Comparison of ENCODE assay signal across 24 mouse cellular contexts in genomic region chr16:76122172-76123020, GRCm38 (mm10).
A peak's percentile ranks its signal among the peaks of the same experiment; 100 is the strongest.
DNase-seq lines count a peak whose midpoint lies in the region; ATAC-seq and TF ChIP-seq lines count a peak whose summit lies in the region.
"Had no signal": no experiment of that assay in that cellular context is flagged by ENCODE, and none has a peak within 500 bp of the region (broad histone marks: within the 10 kb centered on the region; RNA-seq: fewer than 3 reads in every experiment).

No protein-coding gene starts in this region.

- no peaks in the 10 kb centered on the region for H3K36me3 ChIP-seq in liver, embryonic 12.5 days
- H3K36me3 ChIP-seq in liver, postnatal 0 days (replicated peaks; ENCODE audit: insufficient read depth, low read length), result no peaks in the 10 kb centered on the region
- peaks cover 0 to 9% of the 10 kb centered on the region in 2 experiments; a peak in 2 of 4 replicates for H3K36me3 ChIP-seq in MEL (ENCODE audit: control insufficient read depth in 1 of 2, insufficient read depth in 2 of 2, low read length in 2 of 2)
- no peaks in the 10 kb centered on the region for H3K36me3 ChIP-seq in liver, embryonic 13.5 days
- no peaks in the 10 kb centered on the region for H3K36me3 ChIP-seq in midbrain, embryonic 16.5 days (ENCODE audit: control insufficient read depth, insufficient read depth, low read length)
- H3K36me3 ChIP-seq: embryonic facial prominence, embryonic 13.5 days; heart, embryonic 15.5 days; limb, embryonic 15.5 days; lung, embryonic 15.5 days; midbrain, embryonic 10.5 days; neural tube, embryonic 15.5 days had no signal

- 0 out of 2 replicates have a peak, but pooled peaks have one; percentile 40 for ATAC-seq in liver, embryonic 12.5 days
- no peak for ATAC-seq in liver, postnatal 0 days
- ATAC-seq in liver, embryonic 13.5 days (ENCODE audit: low read depth), result peak; percentile 48; the same call in 1 of the 2 replicates
- ATAC-seq in granulocyte monocyte progenitor cell, adult 5-6 weeks (replicated peaks; ENCODE audit: poor library complexity, severe bottlenecking), result no peak
- ATAC-seq in midbrain, embryonic 16.5 days, result no peak

- H3K4me3 ChIP-seq in liver, embryonic 12.5 days, result no peak overlapping the region
- no peak overlapping the region for H3K4me3 ChIP-seq in liver, postnatal 0 days (ENCODE audit: low read depth, low read length)
- H3K4me3 ChIP-seq in MEL (ENCODE audit: control insufficient read depth in 1 of 2, insufficient read depth in 1 of 2, low read depth in 2 of 2, low read length in 2 of 2), result peak overlapping the region in 1 of 2 experiments; percentile 16; a peak in 1 of 4 replicates
- no peak overlapping the region for H3K4me3 ChIP-seq in liver, embryonic 13.5 days (replicated peaks)
- no peak overlapping the region for H3K4me3 ChIP-seq in midbrain, embryonic 16.5 days (ENCODE audit: low read depth, low read length)
- no peak overlapping the region for H3K4me3 ChIP-seq in layer of hippocampus, adult 2 months
- H3K4me3 ChIP-seq: embryonic facial prominence, embryonic 13.5 days; erythroblast, embryonic 14.5 days; forebrain, embryonic 13.5 days; heart, embryonic 15.5 days; left cerebral cortex, adult 2 months; limb, embryonic 15.5 days; lung, embryonic 15.5 days; midbrain, embryonic 10.5 days; neural tube, embryonic 15.5 days had no signal

- no peak overlapping the region for H3K27ac ChIP-seq in liver, embryonic 12.5 days
- no peak overlapping the region for H3K27ac ChIP-seq in liver, postnatal 0 days (ENCODE audit: low read depth)
- H3K27ac ChIP-seq in MEL (ENCODE audit: control insufficient read depth, low read depth, low read length), result peak overlapping the region; percentile 14; the same call in 1 of the 2 replicates
- no peak overlapping the region for H3K27ac ChIP-seq in liver, embryonic 13.5 days
- no peak overlapping the region for H3K27ac ChIP-seq in midbrain, embryonic 16.5 days (ENCODE audit: low read length)
- H3K27ac ChIP-seq in layer of hippocampus, adult 2 months, result no peak overlapping the region
- H3K27ac ChIP-seq: embryonic facial prominence, embryonic 13.5 days; forebrain, embryonic 13.5 days; heart, embryonic 15.5 days; kidney, postnatal 0 days; left cerebral cortex, adult 2 months; limb, embryonic 15.5 days; lung, embryonic 15.5 days; midbrain, embryonic 10.5 days; neural tube, embryonic 15.5 days had no signal

- no peak overlapping the region for H3K4me2 ChIP-seq in liver, embryonic 12.5 days
- H3K4me2 ChIP-seq in liver, postnatal 0 days (ENCODE audit: low read depth, low read length), result no peak overlapping the region
- H3K4me2 ChIP-seq in liver, embryonic 13.5 days, result no peak overlapping the region
- no peak overlapping the region for H3K4me2 ChIP-seq in midbrain, embryonic 16.5 days (ENCODE audit: low read length)
- H3K4me2 ChIP-seq: embryonic facial prominence, embryonic 13.5 days; forebrain, embryonic 13.5 days; heart, embryonic 15.5 days; limb, embryonic 15.5 days; lung, embryonic 15.5 days; neural tube, embryonic 15.5 days had no signal

- no peak for TF ChIP-seq RAD21 in MEL (IDR thresholded peaks at IDR 0.05; ENCODE audit: low read depth, low read length)

- no peaks in the 10 kb centered on the region for H3K27me3 ChIP-seq in liver, embryonic 12.5 days (replicated peaks)
- no peaks in the 10 kb centered on the region for H3K27me3 ChIP-seq in liver, postnatal 0 days (ENCODE audit: insufficient read depth, low read length)
- no peaks in the 10 kb centered on the region for H3K27me3 ChIP-seq in MEL (ENCODE audit: control insufficient read depth in 1 of 2, insufficient read depth in 2 of 2, low read length in 2 of 2)
- H3K27me3 ChIP-seq in liver, embryonic 13.5 days, result no peaks in the 10 kb centered on the region
- H3K27me3 ChIP-seq in midbrain, embryonic 16.5 days (ENCODE audit: control insufficient read depth, insufficient read depth, low read depth, low read length), result no peaks in the 10 kb centered on the region
- H3K27me3 ChIP-seq: embryonic facial prominence, embryonic 13.5 days; forebrain, embryonic 13.5 days; heart, embryonic 15.5 days; limb, embryonic 15.5 days; lung, embryonic 15.5 days; neural tube, embryonic 15.5 days had no signal

- TF ChIP-seq POLR2A in MEL (IDR thresholded peaks at IDR 0.05; ENCODE audit: control insufficient read depth in 1 of 2, insufficient read depth in 1 of 2, low read depth in 1 of 2, low read length in 2 of 2, poor library complexity in 1 of 2), result no peak

- 33% methylated on average over 9 of the region's 9 CpGs for WGBS in liver, embryonic 12.5 days (ENCODE audit: insufficient replicate concordance)
- 41% methylated on average over 9 of the region's 9 CpGs for WGBS in liver, postnatal 0 days (ENCODE audit: insufficient replicate concordance)
- 25% methylated on average over 9 of the region's 9 CpGs for WGBS in liver, embryonic 13.5 days (ENCODE audit: insufficient replicate concordance)
- WGBS in midbrain, embryonic 16.5 days, result 78% methylated on average over 9 of the region's 9 CpGs

- H3K79me2 ChIP-seq in MEL (ENCODE audit: control insufficient read depth, insufficient read depth, low read length, poor library complexity), result no peaks in the 10 kb centered on the region

- no peak overlapping the region for H3K9ac ChIP-seq in liver, embryonic 12.5 days
- no peak overlapping the region for H3K9ac ChIP-seq in liver, postnatal 0 days (replicated peaks)
- H3K9ac ChIP-seq in MEL (ENCODE audit: control insufficient read depth, low read depth, low read length, poor library complexity, severe bottlenecking), result no peak overlapping the region
- H3K9ac ChIP-seq in liver, embryonic 13.5 days, result no peak overlapping the region
- no peak overlapping the region for H3K9ac ChIP-seq in midbrain, embryonic 16.5 days (ENCODE audit: low read depth, low read length)
- H3K9ac ChIP-seq: embryonic facial prominence, embryonic 13.5 days; forebrain, embryonic 13.5 days; heart, embryonic 15.5 days; limb, embryonic 15.5 days; lung, embryonic 15.5 days; neural tube, embryonic 15.5 days had no signal

- no peaks in the 10 kb centered on the region for H3K9me3 ChIP-seq in liver, embryonic 12.5 days (replicated peaks)
- no peaks in the 10 kb centered on the region for H3K9me3 ChIP-seq in liver, postnatal 0 days (ENCODE audit: low read length)
- no peaks in the 10 kb centered on the region for H3K9me3 ChIP-seq in MEL (replicated peaks; ENCODE audit: insufficient read depth, low read length)
- no peaks in the 10 kb centered on the region for H3K9me3 ChIP-seq in liver, embryonic 13.5 days (replicated peaks)
- no peaks in the 10 kb centered on the region for H3K9me3 ChIP-seq in midbrain, embryonic 16.5 days (replicated peaks; ENCODE audit: control insufficient read depth, low read length, poor library complexity, severe bottlenecking)
- H3K9me3 ChIP-seq: embryonic facial prominence, embryonic 13.5 days; forebrain, embryonic 13.5 days; heart, embryonic 15.5 days; limb, embryonic 15.5 days; lung, embryonic 15.5 days; midbrain, embryonic 10.5 days; neural tube, embryonic 15.5 days had no signal

- H3K4me1 ChIP-seq in liver, embryonic 12.5 days, result peaks cover 13% of the 10 kb centered on the region
- H3K4me1 ChIP-seq in liver, postnatal 0 days (ENCODE audit: insufficient read depth), result no peaks in the 10 kb centered on the region
- H3K4me1 ChIP-seq in MEL (ENCODE audit: control insufficient read depth in 1 of 2, insufficient read depth in 2 of 2, low read length in 2 of 2), result peaks cover 2 to 14% of the 10 kb centered on the region in 2 experiments; a peak in 2 of 4 replicates
- peaks cover 9% of the 10 kb centered on the region; the same call in 1 of the 2 replicates for H3K4me1 ChIP-seq in liver, embryonic 13.5 days (replicated peaks)
- H3K4me1 ChIP-seq in midbrain, embryonic 16.5 days (ENCODE audit: control insufficient read depth, insufficient read depth, low read length), result no peaks in the 10 kb centered on the region
- H3K4me1 ChIP-seq: embryonic facial prominence, embryonic 13.5 days; forebrain, embryonic 13.5 days; heart, embryonic 15.5 days; limb, embryonic 15.5 days; lung, embryonic 15.5 days; midbrain, embryonic 10.5 days had no signal

- DNase-seq in liver, postnatal 0 days, result no peak
- DNase-seq in MEL (ENCODE audit: low read depth, low spot score), result peak; percentile 43
- DNase-seq in liver, embryonic 13.5 days, result no peak
- no peak for DNase-seq in layer of hippocampus, adult 2 months (ENCODE audit: low spot score in 2 of 2)
- DNase-seq: adrenal gland, postnatal 36 days; cerebellum, adult 18-20 months; cerebellum, postnatal 25 days; embryo, embryonic 11 days; heart, postnatal 4 days; kidney, adult 18-20 months; lung, postnatal 36 days had no signal

- no peak for TF ChIP-seq CTCF in liver, postnatal 0 days (IDR thresholded peaks at IDR 0.05; ENCODE audit: low read depth)
- no peak for TF ChIP-seq CTCF in MEL (IDR thresholded peaks at IDR 0.05 in 2 of 3, conservative IDR thresholded peaks at IDR 0.05 in 1 of 3; ENCODE audit: control insufficient read depth in 1 of 3, insufficient read depth in 1 of 3, low read depth in 2 of 3, low read length in 3 of 3, poor library complexity in 1 of 3, severe bottlenecking in 1 of 3)
- TF ChIP-seq CTCF in layer of hippocampus, adult 2 months (conservative IDR thresholded peaks at IDR 0.05), result no peak

- TF ChIP-seq EP300 in liver, postnatal 0 days (IDR thresholded peaks at IDR 0.05; ENCODE audit: low read depth), result no peak
- peak; percentile 30 to 34; a peak in 2 of 4 replicates for TF ChIP-seq EP300 in MEL (IDR thresholded peaks at IDR 0.05; ENCODE audit: low read depth in 1 of 2, low read length in 2 of 2)

TF ChIP-seq in MEL, 35 proteins besides CTCF, POLR2A, EP300 and RAD21:
- TF ChIP-seq MYB (IDR thresholded peaks at IDR 0.05; ENCODE audit: low read depth, low read length), result no peak
- TF ChIP-seq BHLHE40 (IDR thresholded peaks at IDR 0.05; ENCODE audit: borderline replicate concordance, low read depth, low read length), result no peak
- no peak for TF ChIP-seq TCF12 (IDR thresholded peaks at IDR 0.05; ENCODE audit: low read depth, low read length)
- TF ChIP-seq POLR2AphosphoS5 (IDR thresholded peaks at IDR 0.05; ENCODE audit: borderline replicate concordance, low read depth, low read length), result no peak
- TF ChIP-seq MXI1 (IDR thresholded peaks at IDR 0.05; ENCODE audit: low read depth, low read length), result peak; percentile 24; the same call in 1 of the 2 replicates
- TF ChIP-seq UBTF (IDR thresholded peaks at IDR 0.05; ENCODE audit: borderline replicate concordance, insufficient read depth, low read depth, low read length), result no peak
- no peak for TF ChIP-seq JUND (IDR thresholded peaks at IDR 0.05; ENCODE audit: low read depth, low read length)
- peak; percentile 55 for TF ChIP-seq GATA1 (IDR thresholded peaks at IDR 0.05; ENCODE audit: low read depth, low read length)
- 0 out of 2 replicates have a peak, but pooled peaks have one; percentile 10 for TF ChIP-seq ETS1 (IDR thresholded peaks at IDR 0.05; ENCODE audit: low read depth, low read length)

Comparison
In these comparisons a context has a peak if more than half of its experiments do, and no peak if none do; other contexts are left out.
1. ATAC-seq: peak in liver, embryonic 12.5 days (single experiment) and liver, embryonic 13.5 days (single experiment); none in liver, postnatal 0 days (single experiment), granulocyte monocyte progenitor cell, adult 5-6 weeks (single experiment) and midbrain, embryonic 16.5 days (single experiment).